Mouse (Mus musculus) heart, postnatal 0 days (tissue): ENCODE measurements around the gene Tef.

ENCODE experiments used
- CTCF ChIP-seq: IDR thresholded peaks from 2 replicates; pipeline ENCODE4 v1.5.1; 2016; ENCODE audit warnings: antibody characterized with exemption, control low read depth, low read depth
- EP300 ChIP-seq: IDR thresholded peaks from 2 replicates; pipeline ENCODE4 v1.6.1; 2016; ENCODE audit warnings: antibody characterized with exemption, low read depth

- TF ChIP-seq EP300 (no peak), CTCF (no peak)
These were observed 42.9 kb downstream of the Tef start for GRCm38 (mm10) chr15:81845033-81845625.
